Mouse (Mus musculus): ENCODE data around the gene Ide.

GRCm38 (mm10) chr19:37239096-37239495 is 98.6 kb downstream of the Ide start:
- TF ChIP-seq CTCF (IDR thresholded peaks at IDR 0.05; ENCODE audit: low read depth, low read length) (no peak), POLR2A (IDR thresholded peaks at IDR 0.05; ENCODE audit: extremely low read depth, insufficient read depth, low read length) (no peak)
